Mouse (Mus musculus): ENCODE data around the gene Map4.

DNA sequence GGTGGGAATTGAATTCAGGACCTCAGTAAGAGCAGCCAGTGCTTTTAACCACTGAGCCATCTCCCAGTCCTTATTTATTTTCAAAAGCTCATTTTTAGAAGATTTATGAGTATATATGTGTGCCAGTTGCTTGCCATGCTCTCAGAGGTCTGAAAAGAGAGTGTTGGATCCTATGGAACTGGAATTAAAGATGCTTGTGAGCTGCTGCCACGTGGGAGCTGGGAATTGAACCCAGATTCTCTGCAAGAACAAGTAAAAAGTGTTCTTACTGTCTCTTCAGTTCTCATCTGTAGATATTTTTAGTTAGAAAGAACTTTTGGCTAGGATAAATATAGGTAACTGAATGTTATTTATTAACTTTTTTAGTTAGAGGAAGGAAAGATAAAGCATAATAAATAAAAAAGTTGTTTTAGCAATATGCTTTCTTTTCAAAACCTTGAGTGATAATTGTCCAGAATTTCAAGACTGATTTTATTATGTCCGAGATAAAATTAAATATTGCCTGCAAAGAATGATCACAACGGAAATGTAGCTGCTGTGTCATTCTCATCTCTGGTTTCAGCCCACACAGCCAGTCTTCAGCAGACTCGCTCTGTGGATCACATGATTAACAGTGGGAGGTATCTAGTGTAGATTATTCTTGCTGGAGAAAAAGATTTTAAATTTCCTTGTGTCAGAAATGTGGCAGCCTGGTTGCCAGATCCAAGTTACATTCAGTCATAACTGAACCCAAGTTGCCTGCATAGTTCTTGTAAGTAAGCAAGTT lies 37.3 kb downstream of the Map4 start:
- no peak for TF ChIP-seq EP300 (IDR thresholded peaks at IDR 0.05; ENCODE audit: low read depth)
- no peak for TF ChIP-seq CTCF (IDR thresholded peaks at IDR 0.05; ENCODE audit: low read depth)

All from liver, postnatal 0 days (tissue).